Mouse (Mus musculus): ENCODE measurements around the gene Gm5565.
"Not testable (repeated sequence)": the region's sequence is repeated elsewhere in the genome, so short reads cannot be mapped to it uniquely, and the experiment has no call there.

- TF ChIP-seq CTCF (IDR thresholded peaks at IDR 0.05; ENCODE audit: borderline replicate concordance, insufficient read depth, low read length); POLR2A (IDR thresholded peaks at IDR 0.05; ENCODE audit: low read depth, low read length): not testable (repeated sequence)
Observed at GRCm38 (mm10) chr5:146185204-146185603, 24.9 kb upstream of the Gm5565 start, which contains the start of gene 1700001J03Rik.

Measured in embryonic fibroblast, embryonic 13.5 days (primary cell).